8 mouse cellular contexts compared by ENCODE assay signal in genomic region chr15:27884347-27885250, GRCm38 (mm10).
A peak's percentile ranks its signal among the peaks of the same experiment; 100 is the strongest.
DNase-seq lines count a peak whose midpoint lies in the region; ATAC-seq and TF ChIP-seq lines count a peak whose summit lies in the region.

No protein-coding gene starts in this region.

- 74% methylated on average over 17 of the region's 17 CpGs for WGBS in intestine, embryonic 14.5 days

- H3K9me3 ChIP-seq in intestine, embryonic 14.5 days (ENCODE audit: control insufficient read depth, low read length) = no peaks in the 10 kb centered on the region

- no peak overlapping the region for H3K27ac ChIP-seq in gastrocnemius, adult 2 months
- no peak overlapping the region for H3K27ac ChIP-seq in intestine, embryonic 14.5 days (ENCODE audit: low read depth)

- H3K27me3 ChIP-seq in intestine, embryonic 14.5 days (replicated peaks; ENCODE audit: control insufficient read depth, insufficient read depth, low read length) = no peaks in the 10 kb centered on the region

- peak; percentile 59; the same call in 1 of the 2 replicates for ATAC-seq in intestine, embryonic 14.5 days (replicated peaks; ENCODE audit: low FRiP score, low TSS enrichment, low read depth)
- ATAC-seq in megakaryocyte-erythroid progenitor cell, adult 5-6 weeks (replicated peaks; ENCODE audit: low FRiP score, low TSS enrichment, poor library complexity, severe bottlenecking) = peak; percentile 92

- intact Hi-C loops in gastrocnemius, adult 2 months (cut with DNase I) = no loop called here

- peak; percentile 79 for DNase-seq in adrenal gland, adult 18-20 months (ENCODE audit: low spot score in 2 of 2)
- DNase-seq in cerebellum, postnatal 4 days (ENCODE audit: low spot score in 2 of 2) = peak; percentile 73 to 86
- peak; percentile 75 for DNase-seq in gastrocnemius, adult 2 months
- peak; percentile 91 for DNase-seq in intestine, embryonic 14.5 days (ENCODE audit: low spot score)
- DNase-seq in left cerebral cortex, adult 9 months (ENCODE audit: low spot score in 2 of 2) = peak; percentile 51 to 89
- DNase-seq in right cerebral cortex, postnatal 14 days = peak; percentile 85
- DNase-seq in urinary bladder, postnatal 4 days (ENCODE audit: low spot score in 2 of 2) = peak; percentile 45 to 80

- no peak overlapping the region for H3K9ac ChIP-seq in intestine, embryonic 14.5 days (ENCODE audit: low read length)

- no peak overlapping the region for H3K4me3 ChIP-seq in gastrocnemius, adult 2 months
- H3K4me3 ChIP-seq in intestine, embryonic 14.5 days (ENCODE audit: low read depth, low read length) = no peak overlapping the region

- peak; percentile 92 for TF ChIP-seq CTCF in gastrocnemius, adult 2 months (IDR thresholded peaks at IDR 0.05)

- H3K4me2 ChIP-seq in intestine, embryonic 14.5 days (ENCODE audit: low read length) = no peak overlapping the region

- no peaks in the 10 kb centered on the region for H3K4me1 ChIP-seq in intestine, embryonic 14.5 days (replicated peaks; ENCODE audit: control insufficient read depth, insufficient read depth, low read length)

- H3K36me3 ChIP-seq in intestine, embryonic 14.5 days (ENCODE audit: control insufficient read depth, insufficient read depth, low read length) = peaks cover 56% of the 10 kb centered on the region
